Mouse (Mus musculus): Measurements from ENCODE around the gene Snd1. TPM values are rescaled to one million over a fixed set of nuclear protein-coding genes. Genes with fewer than 3 reads are reported as not detected.

Snd1 gene
- polyA plus RNA-seq, 1 experiment from 2014 or later: 56.6 TPM

DNA sequence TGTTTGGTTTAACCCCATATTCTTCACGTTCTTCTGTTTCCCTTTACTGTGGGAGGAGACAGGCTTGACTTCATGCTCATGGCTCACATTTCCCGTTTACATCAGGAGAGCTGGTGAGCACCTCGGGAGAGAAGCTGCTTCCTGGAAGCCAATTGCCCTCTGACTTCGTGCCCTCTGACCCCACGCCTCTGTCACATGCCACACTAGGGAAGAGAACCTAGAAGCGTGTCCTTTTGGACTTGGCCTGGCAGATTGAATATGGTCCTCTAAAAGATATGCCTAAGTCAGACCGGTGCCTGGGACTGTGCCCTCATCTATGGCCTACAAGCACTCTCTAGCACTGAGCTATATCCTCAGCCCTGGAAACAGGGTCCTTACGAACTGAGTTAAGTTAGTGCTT is 430.4 kb downstream of the Snd1 start:
- no peak overlapping the region for H3K4me3 ChIP-seq (ENCODE audit: low read depth, low read length)
- no peak overlapping the region for H3K27ac ChIP-seq (ENCODE audit: low read length)
- WGBS: 52% methylated on average over 8 of the region's 8 CpGs
- no peak for DNase-seq (ENCODE audit: low spot score)
- H3K36me3 ChIP-seq (ENCODE audit: insufficient read depth, low read length): no peaks in the 10 kb centered on the region
- no peaks in the 10 kb centered on the region for H3K27me3 ChIP-seq (replicated peaks; ENCODE audit: insufficient read depth, low read length)
- H3K4me2 ChIP-seq (replicated peaks; ENCODE audit: low read depth, low read length): no peak overlapping the region
- TF ChIP-seq EP300 (IDR thresholded peaks at IDR 0.05) (no peak), CTCF (IDR thresholded peaks at IDR 0.05) (no peak)
- no peaks in the 10 kb centered on the region for H3K9me3 ChIP-seq (ENCODE audit: low read length)
- H3K9ac ChIP-seq (replicated peaks; ENCODE audit: low read depth): no peak overlapping the region
- H3K4me1 ChIP-seq (ENCODE audit: insufficient read depth, low read depth, low read length): no peaks in the 10 kb centered on the region
- no peak for ATAC-seq

GRCm38 (mm10) chr6:28909866-28910265 is 434.9 kb downstream of the Snd1 start:
- 78% methylated on average over 15 of the region's 15 CpGs for WGBS
- TF ChIP-seq EP300 (IDR thresholded peaks at IDR 0.05): no peak
- no peak for TF ChIP-seq CTCF (IDR thresholded peaks at IDR 0.05)

GRCm38 (mm10) chr6:28914981-28915380 is 440.0 kb downstream of the Snd1 start:
- ATAC-seq: no peak
- WGBS: 29% methylated on average over 1 of the region's 1 CpGs
- TF ChIP-seq CTCF (IDR thresholded peaks at IDR 0.05) (peak; percentile 28), EP300 (IDR thresholded peaks at IDR 0.05) (no peak)

More at GRCm38 (mm10) chr6:28909866-28910265, 434.9 kb downstream of the Snd1 start:
- ATAC-seq (no peak; the same call in 1 of the 2 replicates), DNase-seq (ENCODE audit: low spot score) (no peak)
- Histone ChIP-seq H3K9ac (replicated peaks; ENCODE audit: low read depth) (no peak overlapping the region), H3K36me3 (ENCODE audit: insufficient read depth, low read length) (no peaks in the 10 kb centered on the region), H3K4me3 (ENCODE audit: low read depth, low read length) (no peak overlapping the region), H3K27ac (ENCODE audit: low read length) (no peak overlapping the region), H3K4me1 (ENCODE audit: insufficient read depth, low read depth, low read length) (no peaks in the 10 kb centered on the region), H3K9me3 (ENCODE audit: low read length) (no peaks in the 10 kb centered on the region), H3K4me2 (replicated peaks; ENCODE audit: low read depth, low read length) (no peak overlapping the region), H3K27me3 (replicated peaks; ENCODE audit: insufficient read depth, low read length) (no peaks in the 10 kb centered on the region)

GRCm38 (mm10) chr6:28916630-28917029 is 441.7 kb downstream of the Snd1 start:
- Histone ChIP-seq H3K27ac (ENCODE audit: low read length) (no peak overlapping the region), H3K36me3 (ENCODE audit: insufficient read depth, low read length) (no peaks in the 10 kb centered on the region), H3K4me2 (replicated peaks; ENCODE audit: low read depth, low read length) (no peak overlapping the region), H3K4me1 (ENCODE audit: insufficient read depth, low read depth, low read length) (no peaks in the 10 kb centered on the region), H3K9me3 (ENCODE audit: low read length) (no peaks in the 10 kb centered on the region), H3K27me3 (replicated peaks; ENCODE audit: insufficient read depth, low read length) (no peaks in the 10 kb centered on the region), H3K9ac (replicated peaks; ENCODE audit: low read depth) (no peak overlapping the region), H3K4me3 (ENCODE audit: low read depth, low read length) (no peak overlapping the region)
- 31% methylated on average over 8 of the region's 8 CpGs for WGBS
- peak; percentile 46; the same call in 1 of the 2 replicates for ATAC-seq
- no peak for DNase-seq (ENCODE audit: low spot score)
- TF ChIP-seq CTCF (IDR thresholded peaks at IDR 0.05) (no peak), EP300 (IDR thresholded peaks at IDR 0.05) (peak; percentile 33; the same call in 1 of the 2 replicates)

More at GRCm38 (mm10) chr6:28914981-28915380, 440.0 kb downstream of the Snd1 start:
- Histone ChIP-seq H3K36me3 (ENCODE audit: insufficient read depth, low read length) (no peaks in the 10 kb centered on the region), H3K27ac (ENCODE audit: low read length) (no peak overlapping the region), H3K9me3 (ENCODE audit: low read length) (no peaks in the 10 kb centered on the region), H3K4me1 (ENCODE audit: insufficient read depth, low read depth, low read length) (no peaks in the 10 kb centered on the region), H3K27me3 (replicated peaks; ENCODE audit: insufficient read depth, low read length) (no peaks in the 10 kb centered on the region), H3K4me3 (ENCODE audit: low read depth, low read length) (no peak overlapping the region), H3K9ac (replicated peaks; ENCODE audit: low read depth) (no peak overlapping the region), H3K4me2 (replicated peaks; ENCODE audit: low read depth, low read length) (no peak overlapping the region)
- DNase-seq (ENCODE audit: low spot score): no peak

- no peaks in the 10 kb centered on the region for H3K4me1 ChIP-seq (ENCODE audit: insufficient read depth, low read depth, low read length)
- TF ChIP-seq EP300 (IDR thresholded peaks at IDR 0.05) (no peak), CTCF (IDR thresholded peaks at IDR 0.05) (no peak)
- H3K27ac ChIP-seq (ENCODE audit: low read length): no peak overlapping the region
- no peaks in the 10 kb centered on the region for H3K9me3 ChIP-seq (ENCODE audit: low read length)
- H3K4me3 ChIP-seq (ENCODE audit: low read depth, low read length): no peak overlapping the region
- no peaks in the 10 kb centered on the region for H3K27me3 ChIP-seq (replicated peaks; ENCODE audit: insufficient read depth, low read length)
- DNase-seq (ENCODE audit: low spot score) (no peak), ATAC-seq (no peak)
- H3K4me2 ChIP-seq (replicated peaks; ENCODE audit: low read depth, low read length): no peak overlapping the region
- no peaks in the 10 kb centered on the region for H3K36me3 ChIP-seq (ENCODE audit: insufficient read depth, low read length)
- H3K9ac ChIP-seq (replicated peaks; ENCODE audit: low read depth): no peak overlapping the region
- WGBS: 59% methylated on average over 6 of the region's 6 CpGs
Observed at GRCm38 (mm10) chr6:28919346-28919745, 444.4 kb downstream of the Snd1 start.

GRCm38 (mm10) chr6:28922371-28922770 is 447.4 kb downstream of the Snd1 start:
- no peak for TF ChIP-seq CTCF (IDR thresholded peaks at IDR 0.05)
- no peak for TF ChIP-seq EP300 (IDR thresholded peaks at IDR 0.05)
- no peaks in the 10 kb centered on the region for H3K9me3 ChIP-seq (ENCODE audit: low read length)
- H3K4me1 ChIP-seq (ENCODE audit: insufficient read depth, low read depth, low read length): no peaks in the 10 kb centered on the region
- DNase-seq (ENCODE audit: low spot score): no peak
- no peak overlapping the region for H3K27ac ChIP-seq (ENCODE audit: low read length)
- H3K36me3 ChIP-seq (ENCODE audit: insufficient read depth, low read length): no peaks in the 10 kb centered on the region
- H3K4me2 ChIP-seq (replicated peaks; ENCODE audit: low read depth, low read length): no peak overlapping the region
- 89% methylated on average over 12 of the region's 12 CpGs for WGBS
- no peak overlapping the region for H3K4me3 ChIP-seq (ENCODE audit: low read depth, low read length)
- no peak overlapping the region for H3K9ac ChIP-seq (replicated peaks; ENCODE audit: low read depth)
- no peaks in the 10 kb centered on the region for H3K27me3 ChIP-seq (replicated peaks; ENCODE audit: insufficient read depth, low read length)
- ATAC-seq: no peak

Measured in lung, postnatal 0 days (tissue).